Mouse (Mus musculus): ENCODE measurements at regions not wholly inside any gene's neighbourhood (a gene's known extent, or its start where the extent isn't known, plus 50 kb on each side); places are given as distances from the start of the nearest gene placed in this dataset.

DNA sequence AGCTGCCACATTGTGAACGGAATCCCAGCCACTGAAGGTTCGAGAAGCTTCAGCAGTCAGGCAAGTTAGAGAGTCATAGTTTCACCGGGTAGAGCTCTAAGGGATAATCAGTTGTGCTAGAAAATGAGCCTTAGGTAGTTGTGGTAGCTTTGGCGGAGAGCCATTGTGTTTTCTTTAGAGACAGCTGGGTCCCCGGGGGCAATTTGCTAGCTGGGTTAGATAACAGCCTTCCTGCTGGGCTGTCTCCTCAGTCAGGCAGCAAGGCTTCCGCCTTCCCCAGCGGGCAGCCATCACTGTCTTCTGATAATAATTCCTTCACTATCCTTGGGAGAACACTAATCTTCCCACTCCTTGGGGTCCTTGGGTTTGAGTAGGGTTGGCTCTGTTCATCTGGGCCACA lies 81.5 kb upstream of the Ctbp2 start:
- no peak for TF ChIP-seq POLR2A (IDR thresholded peaks at IDR 0.05; ENCODE audit: extremely low read depth, insufficient read depth, low read length)
- no peak for TF ChIP-seq CTCF (IDR thresholded peaks at IDR 0.05; ENCODE audit: low read depth, low read length)
